Mouse (Mus musculus): ENCODE data around the gene Clec4b2. TPM values are rescaled to one million over a fixed set of nuclear protein-coding genes. Genes with fewer than 3 reads are reported as not detected.
"Not testable (repeated sequence)": the region's sequence is repeated elsewhere in the genome, so short reads cannot be mapped to it uniquely, and the experiment has no call there.

The Clec4b2 gene
- polyA plus RNA-seq, 1 experiment from 2014 or later = not detected

GRCm38 (mm10) chr6:123229644-123230043 lies 57.0 kb downstream of the Clec4b2 start, which contains the start of gene Clec4n:
TSS of gene Clec4n (plus strand) at chr6:123229843.
- Histone ChIP-seq H3K4me3 (no peak within 1 kb of the TSS), H3K9me3 (no peaks in the 10 kb centered on the region), H3K36me3 (no peaks in the 10 kb centered on the region), H3K27ac (no peak within 1 kb of the TSS), H3K4me1 (replicated peaks) (no peaks in the 10 kb centered on the region), H3K27me3 (ENCODE audit: insufficient read depth, poor library complexity, severe bottlenecking) (no peaks in the 10 kb centered on the region)
- 71% methylated on average over 3 of the region's 3 CpGs for WGBS
- no peak for DNase-seq (ENCODE audit: low spot score)

- H3K27me3 ChIP-seq (ENCODE audit: insufficient read depth, poor library complexity, severe bottlenecking) = no peaks in the 10 kb centered on the region
- H3K9me3 ChIP-seq = no peaks in the 10 kb centered on the region
- H3K27ac ChIP-seq = no peak overlapping the region
- H3K4me1 ChIP-seq (replicated peaks) = no peaks in the 10 kb centered on the region
- H3K4me3 ChIP-seq = no peak overlapping the region
- 77% methylated on average over 2 of the region's 2 CpGs for WGBS
- no peak for DNase-seq (ENCODE audit: low spot score)
- H3K36me3 ChIP-seq = no peaks in the 10 kb centered on the region
Measured at GRCm38 (mm10) chr6:123231149-123231548, 58.5 kb downstream of the Clec4b2 start.

- H3K27ac ChIP-seq = no peak overlapping the region
- no peaks in the 10 kb centered on the region for H3K4me1 ChIP-seq (replicated peaks)
- H3K27me3 ChIP-seq (ENCODE audit: insufficient read depth, poor library complexity, severe bottlenecking) = no peaks in the 10 kb centered on the region
- no peaks in the 10 kb centered on the region for H3K9me3 ChIP-seq
- H3K4me3 ChIP-seq = no peak overlapping the region
- DNase-seq (ENCODE audit: low spot score) = no peak
- H3K36me3 ChIP-seq = no peaks in the 10 kb centered on the region
Measured at GRCm38 (mm10) chr6:123237582-123237981, 64.9 kb downstream of the Clec4b2 start.

GRCm38 (mm10) chr6:123244201-123244600 lies 71.5 kb downstream of the Clec4b2 start:
- DNase-seq (ENCODE audit: low spot score) = no peak
- H3K4me3 ChIP-seq = no peak overlapping the region
- no peaks in the 10 kb centered on the region for H3K36me3 ChIP-seq
- H3K9me3 ChIP-seq = 0 out of 2 replicates have a peak, but pooled peaks cover 3% of the 10 kb centered on the region
- no peaks in the 10 kb centered on the region for H3K27me3 ChIP-seq (ENCODE audit: insufficient read depth, poor library complexity, severe bottlenecking)
- H3K27ac ChIP-seq = no peak overlapping the region
- no peaks in the 10 kb centered on the region for H3K4me1 ChIP-seq (replicated peaks)
- 88% methylated on average over 5 of the region's 5 CpGs for WGBS

- H3K9me3 ChIP-seq; H3K27me3 ChIP-seq (ENCODE audit: insufficient read depth, poor library complexity, severe bottlenecking); DNase-seq (ENCODE audit: low spot score); H3K4me1 ChIP-seq (replicated peaks); H3K36me3 ChIP-seq; H3K27ac ChIP-seq; H3K4me3 ChIP-seq: not testable (repeated sequence)
- WGBS = 84% methylated on average over 2 of the region's 2 CpGs
Measured at GRCm38 (mm10) chr6:123248862-123249261, 76.2 kb downstream of the Clec4b2 start.

- H3K4me1 ChIP-seq (replicated peaks) = no peaks in the 10 kb centered on the region
- H3K4me3 ChIP-seq = no peak overlapping the region
- no peaks in the 10 kb centered on the region for H3K36me3 ChIP-seq
- H3K27me3 ChIP-seq (ENCODE audit: insufficient read depth, poor library complexity, severe bottlenecking) = no peaks in the 10 kb centered on the region
- H3K9me3 ChIP-seq = no peaks in the 10 kb centered on the region
- H3K27ac ChIP-seq = no peak overlapping the region
- DNase-seq (ENCODE audit: low spot score) = no peak
Measured at GRCm38 (mm10) chr6:123252735-123253134, 80.0 kb downstream of the Clec4b2 start.

Other genes with a start within 250 kb of the Clec4b2 start
- 0.44 and 0.55 TPM in 2 replicates for gene Clec4a3, start 220.4 kb upstream of the Clec4b2 start, polyA plus RNA-seq (2016; fragmentation: Nextera tagmentation; extraction: Ambion mirVana)
- gene Clec4a4, start 182.5 kb upstream of the Clec4b2 start, polyA plus RNA-seq (2016; fragmentation: Nextera tagmentation; extraction: Ambion mirVana) = not detected in 2 replicates
- gene Clec4b1, start 122.9 kb upstream of the Clec4b2 start, polyA plus RNA-seq (2016; fragmentation: Nextera tagmentation; extraction: Ambion mirVana) = not detected in 2 replicates
- 0.42 and 0.98 TPM in 2 replicates for gene Clec4a2, start 66.5 kb upstream of the Clec4b2 start, polyA plus RNA-seq (2016; fragmentation: Nextera tagmentation; extraction: Ambion mirVana)
- gene Clec4n, start 57.0 kb downstream of the Clec4b2 start, polyA plus RNA-seq (2016; fragmentation: Nextera tagmentation; extraction: Ambion mirVana) = 0.18 TPM in 1 of 2 replicates, not detected in the other
- gene Clec4d, start 89.2 kb downstream of the Clec4b2 start, polyA plus RNA-seq (2016; fragmentation: Nextera tagmentation; extraction: Ambion mirVana) = not detected in 2 replicates
- gene Clec4e, start 117.0 kb downstream of the Clec4b2 start, polyA plus RNA-seq (2016; fragmentation: Nextera tagmentation; extraction: Ambion mirVana) = not detected in 2 replicates
- gene Vmn2r19, start 135.4 kb downstream of the Clec4b2 start, polyA plus RNA-seq (2016; fragmentation: Nextera tagmentation; extraction: Ambion mirVana) = not detected in 2 replicates
- not detected in 2 replicates for gene Vmn2r20, start 245.2 kb downstream of the Clec4b2 start, polyA plus RNA-seq (2016; fragmentation: Nextera tagmentation; extraction: Ambion mirVana)